Mouse (Mus musculus) erythroblast, embryonic 14.5 days (primary cell): ENCODE data around the gene Gm17428. TPM values are rescaled to one million over a fixed set of nuclear protein-coding genes. Genes with fewer than 3 reads are reported as not detected.
"Not testable (repeated sequence)": the region's sequence is repeated elsewhere in the genome, so short reads cannot be mapped to it uniquely, and the experiment has no call there.

Experiments
- H3K27me3 ChIP-seq: 2 replicates; pipeline ENCODE4 v1.6.1; 2012; ENCODE audit warnings: inconsistent platforms; ENCODE audit not compliant: control insufficient read depth
- H3K36me3 ChIP-seq: 2 replicates; pipeline ENCODE4 v1.6.1; 2012; ENCODE audit warnings: mild to moderate bottlenecking, inconsistent platforms; ENCODE audit not compliant: control insufficient read depth
- H3K4me1 ChIP-seq: 2 replicates; pipeline ENCODE4 v1.6.1; 2012; ENCODE audit warnings: inconsistent platforms; ENCODE audit not compliant: control insufficient read depth
- H3K4me3 ChIP-seq: replicated peaks from 2 replicates; pipeline ENCODE3; 2012; ENCODE audit warnings: moderate library complexity, mild to moderate bottlenecking, inconsistent platforms
- H3K9me3 ChIP-seq: 2 replicates; pipeline ENCODE4 v1.6.1; 2012; ENCODE audit warnings: low read length, inconsistent platforms, mixed read lengths; ENCODE audit not compliant: control insufficient read depth
- GATA1 ChIP-seq: IDR thresholded peaks from 2 replicates; pipeline ENCODE4 v1.6.1; 2012; ENCODE audit warnings: low read length, inconsistent platforms, mixed read lengths
- TAL1 ChIP-seq: IDR thresholded peaks from 3 replicates; pipeline ENCODE4 v1.6.1; 2012; ENCODE audit warnings: low read length, inconsistent platforms, mixed read lengths
- polyA plus RNA-seq: library from polyadenylated mRNA; stranded (reverse); fragments of >175 nt; gene quantifications from 2 replicates; pipeline ENCODE4 v1.2.3, GENCODE M21; 2012

Gm17428 gene
- polyA plus RNA-seq, 1 experiment = not detected

- Histone ChIP-seq H3K9me3 (no peaks in the 10 kb centered on the region), H3K27me3 (no peaks in the 10 kb centered on the region; the same call in 1 of the 2 replicates), H3K4me3 (no peak overlapping the region), H3K4me1 (no peaks in the 10 kb centered on the region), H3K36me3 (no peaks in the 10 kb centered on the region)
- no peak for TF ChIP-seq GATA1
- TF ChIP-seq TAL1 = no peak
Measured at GRCm38 (mm10) chr14:54974068-54974791, 2.5 kb upstream of the Gm17428 start.

GRCm38 (mm10) chr14:54978664-54979063 lies 1.9 kb downstream of the Gm17428 start:
- no peak for TF ChIP-seq GATA1
- TF ChIP-seq TAL1 = no peak

GRCm38 (mm10) chr14:54981934-54982333 lies 5.2 kb downstream of the Gm17428 start:
- Histone ChIP-seq H3K4me3 (no peak overlapping the region), H3K9me3 (no peaks in the 10 kb centered on the region), H3K4me1 (no peaks in the 10 kb centered on the region), H3K36me3 (no peaks in the 10 kb centered on the region), H3K27me3 (no peaks in the 10 kb centered on the region)
- no peak for TF ChIP-seq TAL1
- TF ChIP-seq GATA1 = no peak

More at GRCm38 (mm10) chr14:54978664-54979063, 1.9 kb downstream of the Gm17428 start:
- H3K36me3 ChIP-seq = no peaks in the 10 kb centered on the region
- H3K9me3 ChIP-seq = no peaks in the 10 kb centered on the region
- H3K4me1 ChIP-seq = no peaks in the 10 kb centered on the region
- no peaks in the 10 kb centered on the region; the same call in 1 of the 2 replicates for H3K27me3 ChIP-seq
- no peak overlapping the region for H3K4me3 ChIP-seq

- H3K36me3 ChIP-seq, H3K9me3 ChIP-seq, H3K27me3 ChIP-seq, H3K4me3 ChIP-seq, H3K4me1 ChIP-seq: not testable (repeated sequence)
Measured at GRCm38 (mm10) chr14:54988350-54988874, 11.7 kb downstream of the Gm17428 start.

- no peak overlapping the region for H3K4me3 ChIP-seq
- no peaks in the 10 kb centered on the region for H3K9me3 ChIP-seq
- no peaks in the 10 kb centered on the region for H3K36me3 ChIP-seq
- no peaks in the 10 kb centered on the region for H3K4me1 ChIP-seq
- no peaks in the 10 kb centered on the region for H3K27me3 ChIP-seq
- TF ChIP-seq GATA1 = no peak
- no peak for TF ChIP-seq TAL1
Measured at GRCm38 (mm10) chr14:54988882-54989281, 12.1 kb downstream of the Gm17428 start.

- no peak for TF ChIP-seq GATA1
- TF ChIP-seq TAL1 = no peak
- no peak overlapping the region for H3K4me3 ChIP-seq
- H3K4me1 ChIP-seq = no peaks in the 10 kb centered on the region
- H3K36me3 ChIP-seq = no peaks in the 10 kb centered on the region
- no peaks in the 10 kb centered on the region for H3K9me3 ChIP-seq
- no peaks in the 10 kb centered on the region for H3K27me3 ChIP-seq
Measured at GRCm38 (mm10) chr14:54989886-54990441, 13.2 kb downstream of the Gm17428 start.

GRCm38 (mm10) chr14:54992196-54992595 lies 15.5 kb downstream of the Gm17428 start:
- H3K36me3 ChIP-seq = no peaks in the 10 kb centered on the region
- no peaks in the 10 kb centered on the region for H3K4me1 ChIP-seq
- TF ChIP-seq GATA1 = no peak
- no peak for TF ChIP-seq TAL1
- no peaks in the 10 kb centered on the region for H3K27me3 ChIP-seq
- H3K9me3 ChIP-seq = no peaks in the 10 kb centered on the region
- H3K4me3 ChIP-seq = no peak overlapping the region

GRCm38 (mm10) chr14:54993636-54994035 lies 16.9 kb downstream of the Gm17428 start:
- Histone ChIP-seq H3K4me1 (no peaks in the 10 kb centered on the region), H3K4me3 (no peak overlapping the region), H3K9me3 (no peaks in the 10 kb centered on the region), H3K27me3 (no peaks in the 10 kb centered on the region), H3K36me3 (no peaks in the 10 kb centered on the region)
- TF ChIP-seq GATA1 (no peak), TAL1 (no peak)

- Histone ChIP-seq H3K4me3 (no peak within 1 kb of the TSS), H3K9me3 (no peaks in the 10 kb centered on the region), H3K27me3 (no peaks in the 10 kb centered on the region), H3K4me1 (no peaks in the 10 kb centered on the region), H3K36me3 (no peaks in the 10 kb centered on the region)
- no peak for TF ChIP-seq TAL1
- TF ChIP-seq GATA1 = no peak
Measured at GRCm38 (mm10) chr14:54994136-54994868, 17.6 kb downstream of the Gm17428 start, which contains the start of gene Myh7. Gene Myh7 (minus strand): TSS chr14:54994626.
